Mouse (Mus musculus): ENCODE data around the gene Zfp787.

- TF ChIP-seq CTCF (conservative IDR thresholded peaks at IDR 0.05; ENCODE audit: low read length) (no peak), POU5F1 (IDR thresholded peaks at IDR 0.05; ENCODE audit: borderline replicate concordance, low read length) (no peak)
Measured at GRCm38 (mm10) chr7:6136497-6136896, 19.3 kb downstream of the Zfp787 start.
